Mouse (Mus musculus) hindbrain, embryonic 16.5 days (tissue): ENCODE results near the gene Umodl1. TPM values are rescaled to one million over a fixed set of nuclear protein-coding genes. Genes with fewer than 3 reads are reported as not detected.

Experiments
- microRNA-seq: library from miRNA; unstranded; fragments of <30 nt; microRNA quantifications from one replicate; pipeline ENCODE4, GENCODE M21; 2017
- polyA plus RNA-seq: library from polyadenylated mRNA; unstranded; fragments of >200 nt; fragmentation: Nextera tagmentation; extraction: Ambion mirVana; gene quantifications from 2 replicates; pipeline ENCODE4 v1.2.1, GENCODE M21; 2015

The Umodl1 gene
- polyA plus RNA-seq, 1 experiment from 2014 or later, result 0.03 TPM

Small RNAs within 50 kb of the gene (microRNA-seq; reads per million reads assigned to microRNA genes)
- not detected for gene Gm24026

Other genes with a start within 250 kb of the Umodl1 start
- gene Glp1r, start 52.8 kb upstream of the Umodl1 start, polyA plus RNA-seq, result 0.89 and 1.0 TPM in 2 replicates
- gene Abcg1, start 103.0 kb downstream of the Umodl1 start, polyA plus RNA-seq, result 20.2 and 20.9 TPM in 2 replicates
- 0.94 and 1.1 TPM in 2 replicates for gene Tff3, start 175.0 kb downstream of the Umodl1 start, polyA plus RNA-seq
- gene Tff2, start 189.6 kb downstream of the Umodl1 start, polyA plus RNA-seq, result not detected in 2 replicates
- not detected in 2 replicates for gene Tff1, start 210.6 kb downstream of the Umodl1 start, polyA plus RNA-seq
- gene Tmprss3, start 244.3 kb downstream of the Umodl1 start, polyA plus RNA-seq, result not detected in 2 replicates